Mouse (Mus musculus) midbrain, embryonic 15.5 days (tissue): ENCODE measurements around the gene Fgfr2. TPM values are rescaled to one million over a fixed set of nuclear protein-coding genes. Genes with fewer than 3 reads are reported as not detected.

Source experiments
- ATAC-seq: fragments of 200-750 bp; cut with Nextera tagmentation; replicated peaks from 2 replicates; pipeline ENCODE4 v1.8.0; 2017; ENCODE audit warnings: moderate TSS enrichment
- H3K27ac ChIP-seq: fragments of 300-500 bp; sonication (generic); 2 replicates; pipeline ENCODE4 v1.5.1; 2015; ENCODE audit warnings: mild to moderate bottlenecking, inconsistent platforms
- H3K27me3 ChIP-seq: fragments of 300-500 bp; sonication (generic); replicated peaks from 2 replicates; pipeline ENCODE4 v1.6.1; 2015; ENCODE audit warnings: inconsistent platforms
- H3K36me3 ChIP-seq: fragments of 300-500 bp; sonication (generic); replicated peaks from 2 replicates; pipeline ENCODE4 v1.6.1; 2015; ENCODE audit warnings: inconsistent platforms
- H3K4me1 ChIP-seq: fragments of 300-500 bp; sonication (generic); 2 replicates; pipeline ENCODE4 v1.6.1; 2015; ENCODE audit warnings: inconsistent platforms
- H3K4me2 ChIP-seq: fragments of 300-500 bp; sonication (generic); 2 replicates; pipeline ENCODE4 v1.6.1; 2015; ENCODE audit warnings: inconsistent platforms, mild to moderate bottlenecking, moderate library complexity
- H3K4me3 ChIP-seq: fragments of 300-500 bp; sonication (generic); 2 replicates; pipeline ENCODE4 v1.5.1; 2015; ENCODE audit warnings: mild to moderate bottlenecking, inconsistent platforms
- H3K9ac ChIP-seq: fragments of 300-500 bp; sonication (generic); 2 replicates; pipeline ENCODE4 v1.6.1; 2015; ENCODE audit warnings: mild to moderate bottlenecking, inconsistent platforms
- H3K9me3 ChIP-seq: fragments of 300-500 bp; sonication (generic); 2 replicates; pipeline ENCODE4 v1.6.1; 2016; ENCODE audit warnings: inconsistent platforms
- WGBS: fragments of 180-500 bp; shearing (Covaris S2); methylation state at CpG from one replicate; pipeline ENCODE4 v1.1.7; 2015; ENCODE audit warnings: mixed read lengths; 5-methylcytosine and 5-hydroxymethylcytosine counted together
- polyA plus RNA-seq: library from polyadenylated mRNA; unstranded; fragments of >200 nt; fragmentation: Nextera tagmentation; extraction: Ambion mirVana; gene quantifications from 2 replicates; pipeline ENCODE4 v1.2.1, GENCODE M21; 2015

The Fgfr2 gene
- polyA plus RNA-seq, 1 experiment from 2014 or later, result 23.3 TPM

- ATAC-seq, result no peak
- WGBS, result 50% methylated on average over 2 of the region's 2 CpGs
- no peak overlapping the region for H3K4me3 ChIP-seq
- no peak overlapping the region for H3K4me2 ChIP-seq
- no peak overlapping the region for H3K27ac ChIP-seq
- H3K4me1 ChIP-seq, result no peaks in the 10 kb centered on the region
- H3K36me3 ChIP-seq, result no peaks in the 10 kb centered on the region; the same call in 1 of the 2 replicates
- H3K27me3 ChIP-seq, result no peaks in the 10 kb centered on the region
- no peaks in the 10 kb centered on the region for H3K9me3 ChIP-seq
- no peak overlapping the region for H3K9ac ChIP-seq
These were observed 2227.6 kb downstream of the Fgfr2 start for GRCm38 (mm10) chr7:130895618-130895945.

- H3K4me1 ChIP-seq, result no peaks in the 10 kb centered on the region
- no peaks in the 10 kb centered on the region for H3K9me3 ChIP-seq
- no peak overlapping the region for H3K4me3 ChIP-seq
- H3K4me2 ChIP-seq, result no peak overlapping the region
- no peaks in the 10 kb centered on the region for H3K27me3 ChIP-seq
- WGBS, result 59% methylated on average over 9 of the region's 9 CpGs
- ATAC-seq, result no peak
- no peak overlapping the region for H3K27ac ChIP-seq
- H3K36me3 ChIP-seq, result no peaks in the 10 kb centered on the region; the same call in 1 of the 2 replicates
- no peak overlapping the region for H3K9ac ChIP-seq
These were observed 2228.1 kb downstream of the Fgfr2 start for GRCm38 (mm10) chr7:130894931-130895617.

GRCm38 (mm10) chr7:130892973-130893372 is 2230.2 kb downstream of the Fgfr2 start:
- peaks cover 3% of the 10 kb centered on the region; the same call in 1 of the 2 replicates for H3K4me1 ChIP-seq
- no peak overlapping the region for H3K4me2 ChIP-seq
- H3K9me3 ChIP-seq, result no peaks in the 10 kb centered on the region
- WGBS, result 90% methylated on average over 6 of the region's 6 CpGs
- no peak overlapping the region for H3K27ac ChIP-seq
- H3K36me3 ChIP-seq, result no peaks in the 10 kb centered on the region; the same call in 1 of the 2 replicates
- no peak for ATAC-seq
- H3K27me3 ChIP-seq, result no peaks in the 10 kb centered on the region
- no peak overlapping the region for H3K4me3 ChIP-seq
- H3K9ac ChIP-seq, result no peak overlapping the region

GRCm38 (mm10) chr7:130890871-130891270 is 2232.3 kb downstream of the Fgfr2 start:
- H3K4me1 ChIP-seq, result peaks cover 4% of the 10 kb centered on the region; the same call in 1 of the 2 replicates
- H3K9me3 ChIP-seq, result no peaks in the 10 kb centered on the region
- ATAC-seq, result no peak
- WGBS, result 53% methylated on average over 2 of the region's 2 CpGs
- no peak overlapping the region for H3K4me2 ChIP-seq
- H3K27me3 ChIP-seq, result no peaks in the 10 kb centered on the region
- H3K36me3 ChIP-seq, result no peaks in the 10 kb centered on the region
- no peak overlapping the region for H3K9ac ChIP-seq
- H3K27ac ChIP-seq, result no peak overlapping the region
- no peak overlapping the region for H3K4me3 ChIP-seq

GRCm38 (mm10) chr7:130887946-130888345 is 2235.2 kb downstream of the Fgfr2 start:
- Histone ChIP-seq H3K36me3 (0 out of 2 replicates have a peak, but pooled peaks cover 5% of the 10 kb centered on the region), H3K4me2 (no peak overlapping the region), H3K9ac (no peak overlapping the region), H3K4me1 (peaks cover 4% of the 10 kb centered on the region; the same call in 1 of the 2 replicates), H3K27ac (no peak overlapping the region), H3K9me3 (no peaks in the 10 kb centered on the region), H3K27me3 (no peaks in the 10 kb centered on the region), H3K4me3 (no peak overlapping the region)
- WGBS, result 8% methylated on average over 3 of the region's 3 CpGs
- no peak for ATAC-seq

GRCm38 (mm10) chr7:130886246-130886645 is 2236.9 kb downstream of the Fgfr2 start:
- no peak overlapping the region for H3K27ac ChIP-seq
- H3K9me3 ChIP-seq, result no peaks in the 10 kb centered on the region
- H3K9ac ChIP-seq, result no peak overlapping the region
- H3K4me1 ChIP-seq, result peaks cover 4% of the 10 kb centered on the region; the same call in 1 of the 2 replicates
- 81% methylated on average over 3 of the region's 3 CpGs for WGBS
- 0 out of 2 replicates have a peak, but pooled peaks cover 5% of the 10 kb centered on the region for H3K36me3 ChIP-seq
- H3K4me2 ChIP-seq, result no peak overlapping the region
- no peak for ATAC-seq
- H3K4me3 ChIP-seq, result no peak overlapping the region
- H3K27me3 ChIP-seq, result no peaks in the 10 kb centered on the region

GRCm38 (mm10) chr7:130884161-130884560 is 2239.0 kb downstream of the Fgfr2 start:
- Histone ChIP-seq H3K9me3 (no peaks in the 10 kb centered on the region), H3K27me3 (no peaks in the 10 kb centered on the region), H3K27ac (no peak overlapping the region), H3K4me2 (no peak overlapping the region), H3K9ac (no peak overlapping the region), H3K4me1 (peaks cover 4% of the 10 kb centered on the region; the same call in 1 of the 2 replicates), H3K4me3 (no peak overlapping the region), H3K36me3 (0 out of 2 replicates have a peak, but pooled peaks cover 5% of the 10 kb centered on the region)
- WGBS, result 90% methylated on average over 2 of the region's 2 CpGs
- no peak for ATAC-seq

- no peak overlapping the region for H3K27ac ChIP-seq
- WGBS, result 59% methylated on average over 3 of the region's 3 CpGs
- H3K36me3 ChIP-seq, result no peaks in the 10 kb centered on the region
- no peak for ATAC-seq
- H3K4me2 ChIP-seq, result peak overlapping the region; percentile 56
- H3K27me3 ChIP-seq, result no peaks in the 10 kb centered on the region
- peaks cover 10% of the 10 kb centered on the region for H3K4me1 ChIP-seq
- H3K4me3 ChIP-seq, result peak overlapping the region; percentile 83; the same call in 1 of the 2 replicates
- H3K9ac ChIP-seq, result no peak overlapping the region
- no peaks in the 10 kb centered on the region for H3K9me3 ChIP-seq
These were observed 2255.9 kb downstream of the Fgfr2 start for GRCm38 (mm10) chr7:130867256-130867655.

- no peaks in the 10 kb centered on the region for H3K27me3 ChIP-seq
- no peaks in the 10 kb centered on the region for H3K9me3 ChIP-seq
- H3K27ac ChIP-seq, result peak overlapping the region; percentile 90; the same call in 1 of the 2 replicates
- H3K4me1 ChIP-seq, result peaks cover 10% of the 10 kb centered on the region
- peak overlapping the region; percentile 56 for H3K4me2 ChIP-seq
- 2% methylated on average over 13 of the region's 13 CpGs for WGBS
- peak overlapping the region; percentile 83 for H3K4me3 ChIP-seq
- H3K9ac ChIP-seq, result peak overlapping the region; percentile 70
- no peaks in the 10 kb centered on the region for H3K36me3 ChIP-seq
- no peak for ATAC-seq
These were observed 2256.5 kb downstream of the Fgfr2 start for GRCm38 (mm10) chr7:130866640-130867039.

GRCm38 (mm10) chr7:130865613-130866591 is 2257.2 kb downstream of the Fgfr2 start, which contains the start of gene Plekha1:
Gene Plekha1, plus strand, starts transcription at chr7:130865756.
- H3K4me3 ChIP-seq, result peak within 1 kb of the TSS; percentile 83
- peak within 1 kb of the TSS; percentile 56 for H3K4me2 ChIP-seq
- peak within 1 kb of the TSS; percentile 70 for H3K9ac ChIP-seq
- WGBS, result under 1% methylated on average over 84 of the region's 114 CpGs
- peak within 1 kb of the TSS; percentile 90 for H3K27ac ChIP-seq
- H3K9me3 ChIP-seq, result no peaks in the 10 kb centered on the region
- peak; percentile 99 for ATAC-seq
- no peaks in the 10 kb centered on the region for H3K27me3 ChIP-seq
- no peaks in the 10 kb centered on the region for H3K36me3 ChIP-seq
- peaks cover 14% of the 10 kb centered on the region for H3K4me1 ChIP-seq

- H3K9me3 ChIP-seq, result no peaks in the 10 kb centered on the region
- peaks cover 18% of the 10 kb centered on the region for H3K4me1 ChIP-seq
- H3K4me2 ChIP-seq, result no peak overlapping the region
- WGBS, result 76% methylated on average over 7 of the region's 7 CpGs
- peak overlapping the region; percentile 15; the same call in 1 of the 2 replicates for H3K27ac ChIP-seq
- H3K27me3 ChIP-seq, result no peaks in the 10 kb centered on the region
- H3K9ac ChIP-seq, result no peak overlapping the region
- ATAC-seq, result no peak
- H3K4me3 ChIP-seq, result no peak overlapping the region
- H3K36me3 ChIP-seq, result no peaks in the 10 kb centered on the region
These were observed 2258.4 kb downstream of the Fgfr2 start for GRCm38 (mm10) chr7:130864711-130865110.

GRCm38 (mm10) chr7:130862501-130862900 is 2260.6 kb downstream of the Fgfr2 start:
- Histone ChIP-seq H3K4me1 (peaks cover 14% of the 10 kb centered on the region), H3K27me3 (no peaks in the 10 kb centered on the region), H3K9ac (no peak overlapping the region), H3K4me2 (no peak overlapping the region), H3K9me3 (no peaks in the 10 kb centered on the region), H3K27ac (no peak overlapping the region), H3K36me3 (no peaks in the 10 kb centered on the region), H3K4me3 (no peak overlapping the region)
- ATAC-seq, result no peak
- WGBS, result 35% methylated on average over 1 of the region's 1 CpGs
